Mouse (Mus musculus): Measurements from ENCODE around the gene Cyth1. TPM values are rescaled to one million over a fixed set of nuclear protein-coding genes. Genes with fewer than 3 reads are reported as not detected.

Cyth1 gene
- polyA plus RNA-seq, 1 experiment from 2014 or later = 30.0 TPM

DNA sequence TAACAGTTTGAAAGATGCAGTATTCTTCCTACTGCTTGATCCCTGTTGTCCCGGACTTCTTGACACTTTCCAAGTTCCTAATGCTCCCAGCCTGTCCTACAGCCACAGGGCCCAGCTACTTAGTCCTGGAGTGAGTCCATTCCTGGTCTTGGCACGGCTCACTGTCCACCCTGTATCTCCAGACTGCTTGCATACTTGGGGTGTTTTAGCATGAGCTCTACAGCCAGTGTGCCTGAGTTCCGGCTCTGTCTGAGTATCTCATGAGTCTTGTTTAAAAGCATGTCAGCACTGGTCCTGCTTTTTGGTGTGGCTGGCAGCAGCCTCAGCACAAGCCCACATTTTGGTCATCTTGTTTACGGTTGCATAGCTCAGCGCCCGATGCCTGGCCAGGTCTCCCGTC lies 73.6 kb downstream of the Cyth1 start:
- no peaks in the 10 kb centered on the region for H3K9me3 ChIP-seq
- WGBS = 91% methylated on average over 7 of the region's 7 CpGs
- no peak overlapping the region for H3K9ac ChIP-seq
- H3K4me1 ChIP-seq = no peaks in the 10 kb centered on the region
- H3K36me3 ChIP-seq = peaks cover 55% of the 10 kb centered on the region
- ATAC-seq (ENCODE audit: low FRiP score, low read depth) = no peak
- H3K27me3 ChIP-seq (replicated peaks) = no peaks in the 10 kb centered on the region
- H3K27ac ChIP-seq = no peak overlapping the region
- H3K4me2 ChIP-seq (replicated peaks) = no peak overlapping the region
- no peak overlapping the region for H3K4me3 ChIP-seq

DNA sequence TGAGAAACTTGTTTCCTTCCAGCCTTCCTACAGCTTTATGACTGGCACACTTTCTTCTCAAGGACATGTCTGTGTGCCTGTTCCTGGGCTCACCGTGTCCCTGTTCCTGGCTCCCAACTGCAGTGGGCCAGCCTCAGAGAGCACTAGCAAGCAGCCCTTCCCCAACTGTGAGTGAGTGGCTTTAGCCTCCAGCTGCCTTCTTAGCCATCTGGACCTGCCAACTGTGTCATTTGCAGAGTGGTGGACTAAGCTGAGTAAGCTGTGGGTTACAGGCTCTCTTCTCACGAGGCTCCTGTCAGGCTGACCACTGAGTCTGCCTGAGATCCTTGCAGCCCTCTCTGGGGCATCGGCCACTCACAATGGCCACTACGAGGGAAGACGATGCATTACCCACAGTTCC lies 75.6 kb downstream of the Cyth1 start:
- no peak overlapping the region for H3K27ac ChIP-seq
- 84% methylated on average over 5 of the region's 5 CpGs for WGBS
- H3K4me3 ChIP-seq = no peak overlapping the region
- no peaks in the 10 kb centered on the region for H3K9me3 ChIP-seq
- no peak overlapping the region for H3K9ac ChIP-seq
- H3K36me3 ChIP-seq = peaks cover 54% of the 10 kb centered on the region
- no peak overlapping the region for H3K4me2 ChIP-seq (replicated peaks)
- no peak for ATAC-seq (ENCODE audit: low FRiP score, low read depth)
- H3K4me1 ChIP-seq = no peaks in the 10 kb centered on the region
- H3K27me3 ChIP-seq (replicated peaks) = no peaks in the 10 kb centered on the region

DNA sequence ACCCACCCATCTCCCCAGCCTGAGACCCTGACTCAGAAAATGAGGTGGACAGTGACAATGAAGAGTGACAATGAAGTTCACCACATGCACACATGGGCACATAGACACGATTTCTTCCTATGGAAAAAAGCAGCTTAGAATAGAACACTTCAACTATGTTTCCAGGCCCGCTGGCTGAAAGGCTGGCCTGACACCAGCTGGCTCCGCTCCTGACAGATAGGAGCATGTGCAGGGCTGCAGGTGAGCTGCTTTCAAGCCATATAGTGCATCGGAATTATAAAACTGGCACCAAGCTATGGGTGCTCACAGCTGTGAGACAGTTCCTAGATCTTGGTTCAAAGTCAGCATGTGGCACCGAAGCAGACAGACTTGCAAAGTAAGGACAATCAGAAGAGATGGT lies 78.1 kb downstream of the Cyth1 start:
- peaks cover 62% of the 10 kb centered on the region for H3K36me3 ChIP-seq
- WGBS = 94% methylated on average over 5 of the region's 5 CpGs
- no peaks in the 10 kb centered on the region for H3K9me3 ChIP-seq
- H3K27me3 ChIP-seq (replicated peaks) = no peaks in the 10 kb centered on the region
- no peak overlapping the region for H3K4me3 ChIP-seq
- H3K4me2 ChIP-seq (replicated peaks) = no peak overlapping the region
- H3K9ac ChIP-seq = no peak overlapping the region
- no peaks in the 10 kb centered on the region for H3K4me1 ChIP-seq
- no peak overlapping the region for H3K27ac ChIP-seq
- ATAC-seq (ENCODE audit: low FRiP score, low read depth) = no peak

- Histone ChIP-seq H3K4me2 (replicated peaks) (no peak overlapping the region), H3K4me3 (no peak overlapping the region), H3K9ac (no peak overlapping the region), H3K4me1 (no peaks in the 10 kb centered on the region), H3K27me3 (replicated peaks) (no peaks in the 10 kb centered on the region), H3K9me3 (no peaks in the 10 kb centered on the region), H3K36me3 (peaks cover 65% of the 10 kb centered on the region), H3K27ac (no peak overlapping the region)
- no peak for ATAC-seq (ENCODE audit: low FRiP score, low read depth)
- 71% methylated on average over 9 of the region's 9 CpGs for WGBS
Measured at GRCm38 (mm10) chr11:118168714-118169113, 79.7 kb downstream of the Cyth1 start.

- Histone ChIP-seq H3K4me1 (no peaks in the 10 kb centered on the region), H3K27ac (no peak overlapping the region), H3K4me3 (no peak overlapping the region), H3K9me3 (no peaks in the 10 kb centered on the region), H3K4me2 (replicated peaks) (no peak overlapping the region), H3K9ac (no peak overlapping the region), H3K36me3 (peaks cover 66% of the 10 kb centered on the region), H3K27me3 (replicated peaks) (no peaks in the 10 kb centered on the region)
- no peak for ATAC-seq (ENCODE audit: low FRiP score, low read depth)
- 93% methylated on average over 5 of the region's 5 CpGs for WGBS
Measured at GRCm38 (mm10) chr11:118166626-118167025, 81.8 kb downstream of the Cyth1 start.

- ATAC-seq (ENCODE audit: low FRiP score, low read depth) = no peak
- 49% methylated on average over 11 of the region's 11 CpGs for whole genome bisulfite sequencing
- H3K4me2 ChIP-seq (replicated peaks) = no peak overlapping the region
- no peaks in the 10 kb centered on the region for H3K27me3 ChIP-seq (replicated peaks)
- no peaks in the 10 kb centered on the region for H3K4me1 ChIP-seq
- H3K9ac ChIP-seq = no peak overlapping the region
- H3K36me3 ChIP-seq = peaks cover 64% of the 10 kb centered on the region
- no peaks in the 10 kb centered on the region for H3K9me3 ChIP-seq
- H3K4me3 ChIP-seq = no peak overlapping the region
- H3K27ac ChIP-seq = no peak overlapping the region
Measured at GRCm38 (mm10) chr11:118165681-118166080, 82.7 kb downstream of the Cyth1 start.

DNA sequence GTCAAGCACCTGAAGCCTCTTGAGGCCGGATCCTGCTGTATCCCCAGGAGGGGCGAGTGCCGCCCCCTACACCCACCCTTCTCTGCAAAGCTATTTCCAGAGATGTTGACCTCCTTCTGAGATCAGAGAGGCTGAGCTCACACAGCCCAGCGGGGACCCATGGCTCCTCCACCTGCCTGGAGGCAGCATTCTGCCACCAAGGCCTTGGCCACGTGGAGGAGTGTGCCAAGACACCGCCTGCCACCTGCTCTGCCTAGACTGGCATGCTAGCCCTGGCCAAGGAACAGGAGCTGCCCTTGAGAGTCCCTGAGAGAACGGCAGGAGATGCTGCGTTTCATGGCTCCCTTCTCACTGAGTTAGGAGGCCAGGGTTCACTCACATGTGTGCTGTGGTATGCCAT lies 83.8 kb downstream of the Cyth1 start:
- Histone ChIP-seq H3K9me3 (no peaks in the 10 kb centered on the region), H3K36me3 (peaks cover 54% of the 10 kb centered on the region), H3K27ac (no peak overlapping the region), H3K4me2 (replicated peaks) (no peak overlapping the region), H3K27me3 (replicated peaks) (no peaks in the 10 kb centered on the region), H3K9ac (no peak overlapping the region), H3K4me1 (no peaks in the 10 kb centered on the region), H3K4me3 (no peak overlapping the region)
- no peak for ATAC-seq (ENCODE audit: low FRiP score, low read depth)
- WGBS = 77% methylated on average over 8 of the region's 8 CpGs

- no peaks in the 10 kb centered on the region for H3K4me1 ChIP-seq
- WGBS = 77% methylated on average over 10 of the region's 10 CpGs
- H3K27me3 ChIP-seq (replicated peaks) = no peaks in the 10 kb centered on the region
- H3K36me3 ChIP-seq = peaks cover 33% of the 10 kb centered on the region
- no peaks in the 10 kb centered on the region for H3K9me3 ChIP-seq
- no peak overlapping the region for H3K27ac ChIP-seq
- no peak overlapping the region for H3K4me3 ChIP-seq
- H3K9ac ChIP-seq = no peak overlapping the region
- ATAC-seq (ENCODE audit: low FRiP score, low read depth) = no peak
- no peak overlapping the region for H3K4me2 ChIP-seq (replicated peaks)
Measured at GRCm38 (mm10) chr11:118162245-118162644, 86.1 kb downstream of the Cyth1 start.

DNA sequence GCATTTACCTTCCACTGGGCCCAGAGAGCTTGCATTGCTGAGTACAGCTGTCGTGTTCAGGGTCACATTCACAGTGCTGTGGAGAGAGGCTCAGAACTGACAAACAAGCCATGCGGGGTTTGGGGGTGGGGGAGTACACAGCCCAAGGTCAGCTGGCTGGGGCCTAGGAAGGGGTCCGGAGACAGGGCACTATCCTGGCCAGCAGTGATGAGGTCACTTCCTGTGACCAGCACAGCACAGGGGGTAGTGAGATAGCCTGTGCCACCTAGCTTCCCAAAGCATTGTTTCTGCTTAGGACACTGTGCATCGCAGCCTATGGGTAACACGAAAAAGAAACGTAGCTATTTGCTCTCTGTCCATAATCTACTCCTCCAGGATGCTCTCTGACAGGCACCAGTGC lies 87.2 kb downstream of the Cyth1 start:
- Histone ChIP-seq H3K9me3 (no peaks in the 10 kb centered on the region), H3K36me3 (peaks cover 24% of the 10 kb centered on the region), H3K4me1 (no peaks in the 10 kb centered on the region), H3K4me3 (no peak overlapping the region), H3K27me3 (replicated peaks) (no peaks in the 10 kb centered on the region), H3K4me2 (replicated peaks) (no peak overlapping the region), H3K9ac (no peak overlapping the region), H3K27ac (no peak overlapping the region)
- 84% methylated on average over 6 of the region's 6 CpGs for WGBS
- ATAC-seq (ENCODE audit: low FRiP score, low read depth) = no peak

DNA sequence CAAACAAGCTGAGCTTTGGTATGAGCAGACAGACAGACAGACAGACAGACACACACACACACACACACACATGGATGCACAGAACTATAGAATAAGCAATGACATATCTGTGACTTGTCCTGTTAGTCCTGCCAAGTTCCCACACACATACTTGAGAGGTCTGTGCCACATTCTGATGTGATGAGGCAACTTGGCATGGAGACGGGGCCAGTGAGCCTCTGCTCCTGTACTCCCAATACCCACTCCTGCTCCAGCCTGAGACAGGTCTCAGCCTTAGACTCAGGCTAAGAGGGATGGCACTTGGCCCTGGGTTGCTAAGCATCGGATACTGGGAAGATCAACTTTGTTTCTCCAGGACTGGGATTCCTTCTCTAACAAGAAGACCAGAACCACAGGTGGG lies 87.6 kb downstream of the Cyth1 start:
- no peak for ATAC-seq (ENCODE audit: low FRiP score, low read depth)
- no peak overlapping the region for H3K4me2 ChIP-seq (replicated peaks)
- 88% methylated on average over 2 of the region's 2 CpGs for WGBS
- no peak overlapping the region for H3K4me3 ChIP-seq
- H3K27me3 ChIP-seq (replicated peaks) = no peaks in the 10 kb centered on the region
- H3K9ac ChIP-seq = no peak overlapping the region
- no peaks in the 10 kb centered on the region for H3K9me3 ChIP-seq
- H3K27ac ChIP-seq = no peak overlapping the region
- no peaks in the 10 kb centered on the region for H3K4me1 ChIP-seq
- H3K36me3 ChIP-seq = peaks cover 19% of the 10 kb centered on the region

DNA sequence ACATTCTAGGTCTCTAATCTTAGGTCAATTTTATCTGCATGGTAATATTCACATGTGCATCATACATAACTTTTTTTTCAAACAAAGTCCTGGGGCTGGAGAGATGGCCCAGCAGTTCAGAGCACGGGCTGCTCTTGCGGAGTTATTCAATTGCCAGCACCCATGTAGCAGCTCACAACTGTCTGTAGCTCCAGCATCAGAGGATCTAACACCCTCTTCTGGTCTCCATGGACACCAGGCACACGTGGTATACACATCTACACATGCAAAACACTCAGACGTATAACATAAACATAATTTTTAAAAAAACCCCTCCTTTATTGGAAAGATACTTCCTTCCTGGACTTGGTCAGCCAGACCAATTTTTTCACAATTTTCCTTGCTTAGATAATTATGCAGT lies 89.6 kb downstream of the Cyth1 start:
- Histone ChIP-seq H3K36me3 (peaks cover 5% of the 10 kb centered on the region; the same call in 1 of the 2 replicates), H3K4me2 (replicated peaks) (no peak overlapping the region), H3K27ac (no peak overlapping the region), H3K27me3 (replicated peaks) (no peaks in the 10 kb centered on the region), H3K4me3 (no peak overlapping the region), H3K9ac (no peak overlapping the region), H3K4me1 (no peaks in the 10 kb centered on the region), H3K9me3 (no peaks in the 10 kb centered on the region)
- 81% methylated on average over 4 of the region's 4 CpGs for WGBS
- ATAC-seq (ENCODE audit: low FRiP score, low read depth) = no peak

GRCm38 (mm10) chr11:118156480-118157060 lies 91.8 kb downstream of the Cyth1 start:
- ATAC-seq (ENCODE audit: low FRiP score, low read depth) = no peak
- 66% methylated on average over 8 of the region's 8 CpGs for WGBS

GRCm38 (mm10) chr11:118152964-118153363 lies 95.4 kb downstream of the Cyth1 start:
- no peaks in the 10 kb centered on the region for H3K27me3 ChIP-seq (replicated peaks)
- no peak overlapping the region for H3K9ac ChIP-seq
- H3K36me3 ChIP-seq = no peaks in the 10 kb centered on the region
- H3K27ac ChIP-seq = no peak overlapping the region
- no peaks in the 10 kb centered on the region for H3K9me3 ChIP-seq
- WGBS = 92% methylated on average over 4 of the region's 4 CpGs
- no peak for ATAC-seq (ENCODE audit: low FRiP score, low read depth)
- H3K4me3 ChIP-seq = no peak overlapping the region
- H3K4me1 ChIP-seq = no peaks in the 10 kb centered on the region
- no peak overlapping the region for H3K4me2 ChIP-seq (replicated peaks)

More at GRCm38 (mm10) chr11:118156480-118157060, 91.8 kb downstream of the Cyth1 start:
- no peaks in the 10 kb centered on the region for H3K27me3 ChIP-seq (replicated peaks)
- H3K27ac ChIP-seq = no peak overlapping the region
- no peak overlapping the region for H3K9ac ChIP-seq
- H3K36me3 ChIP-seq = no peaks in the 10 kb centered on the region
- no peak overlapping the region for H3K4me3 ChIP-seq
- H3K4me2 ChIP-seq (replicated peaks) = no peak overlapping the region
- H3K9me3 ChIP-seq = no peaks in the 10 kb centered on the region
- H3K4me1 ChIP-seq = no peaks in the 10 kb centered on the region
